Mouse (Mus musculus): ENCODE data around the gene Zfand3. TPM values are rescaled to one million over a fixed set of nuclear protein-coding genes. Genes with fewer than 3 reads are reported as not detected.

Zfand3 gene
- total RNA-seq (2023), result 80.4 to 84.9 TPM (median 82.2 TPM) in 4 replicates

DNA sequence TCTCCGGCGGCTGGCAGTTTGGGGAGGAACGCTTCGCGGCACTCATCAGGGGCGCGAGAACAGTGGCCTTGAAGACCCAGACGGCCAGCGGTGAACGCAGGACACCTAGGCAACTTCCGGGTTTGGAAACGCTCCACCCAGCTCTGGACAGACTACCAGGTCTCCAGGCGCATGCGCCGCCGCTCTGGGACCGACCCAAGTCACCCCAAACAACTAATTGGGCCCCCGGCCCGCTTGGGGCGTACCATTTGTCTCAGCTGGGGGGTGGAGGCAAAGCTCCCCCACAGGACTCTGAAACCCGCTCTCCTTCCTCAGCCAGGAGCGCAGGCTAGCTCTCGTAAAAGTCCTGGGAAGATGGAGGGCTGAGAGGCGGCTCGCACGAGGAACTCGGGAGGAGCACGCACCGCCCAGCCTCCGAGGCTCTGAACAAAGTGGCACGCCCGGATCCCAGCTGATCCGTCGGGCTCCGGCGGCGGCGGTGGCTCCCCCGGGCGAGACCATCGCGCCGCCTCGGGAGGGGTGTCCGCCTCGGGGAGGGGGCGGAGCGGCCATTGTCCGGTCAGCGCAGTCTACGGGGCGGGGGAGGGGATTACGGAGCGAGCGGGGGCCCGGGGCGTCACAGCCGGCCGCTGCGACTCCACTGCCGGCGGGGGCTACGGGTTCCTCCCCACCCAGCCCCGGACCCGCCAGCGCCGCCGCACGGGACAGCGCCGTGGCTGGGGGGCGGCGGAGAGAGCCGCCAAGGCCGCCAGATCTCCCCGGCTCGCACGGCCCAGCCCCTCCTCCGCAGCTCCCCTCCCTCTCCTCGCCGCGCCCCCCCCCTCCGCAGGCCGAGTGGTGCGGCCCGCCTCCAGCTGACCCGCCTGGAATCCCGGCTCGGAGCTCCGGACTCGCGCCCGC is at the start of gene Zfand3:
Gene Zfand3, plus strand, starts transcription at position 531 of the 900 bp plus-strand sequence.

DNA sequence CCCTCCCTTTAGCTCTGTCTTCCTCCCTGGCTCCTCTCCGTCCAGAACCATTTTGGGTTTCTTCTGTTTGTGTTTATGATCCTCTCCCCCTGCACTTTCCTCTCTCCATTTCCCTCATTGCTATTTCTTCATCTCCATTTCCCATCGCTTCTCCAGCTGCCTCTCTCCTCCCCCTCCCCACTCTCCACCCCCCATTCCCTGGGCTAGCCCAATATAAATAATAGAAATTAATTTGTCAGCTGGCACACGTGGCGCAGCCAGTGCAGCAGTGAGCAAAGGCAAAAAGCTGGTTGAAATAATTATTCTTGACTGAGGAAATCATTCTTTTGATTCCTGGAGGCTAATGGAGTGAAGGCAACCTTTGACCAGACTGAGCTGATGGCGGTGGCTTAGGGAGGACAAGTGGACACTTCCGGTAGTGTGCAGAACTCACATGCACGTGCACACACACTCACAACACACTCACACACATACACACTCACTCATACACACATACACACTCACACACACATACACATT is 34.4 kb upstream of the Zfand3 start, which contains the start of gene Mdga1:
Gene Mdga1, minus strand, starts transcription at position 51 of the 519 bp plus-strand sequence.

Other genes with a start within 250 kb of the Zfand3 start
- 0.06 to 1.4 TPM (median 0.14 TPM) in 3 of 4 replicates, not detected in the other for gene Mdga1, start 34.6 kb upstream of the Zfand3 start, total RNA-seq (2023)

Measured in B cell, adult 62 days (primary cell).